Mouse (Mus musculus) limb, embryonic 14.5 days (tissue): ENCODE measurements around the gene C1qtnf2. TPM values are rescaled to one million over a fixed set of nuclear protein-coding genes. Genes with fewer than 3 reads are reported as not detected.

Experiments used
- ATAC-seq: fragments of 200-750 bp; cut with Nextera tagmentation; 2 replicates; pipeline ENCODE4 v1.8.0; 2017; ENCODE audit warnings: low read depth, moderate number of reproducible peaks, moderate TSS enrichment; ENCODE audit not compliant: low FRiP score
- DNase-seq: peaks from one replicate; pipeline ENCODE4 v3.0.0-alpha.2; 2015; ENCODE audit warnings: low spot score
- H3K27ac ChIP-seq: fragments of 300-500 bp; sonication (generic); replicated peaks from 2 replicates; pipeline ENCODE4 v1.5.1; 2014; ENCODE audit warnings: low read depth, mild to moderate bottlenecking, low read length, moderate library complexity, mixed read lengths
- H3K27me3 ChIP-seq: fragments of 300-500 bp; sonication (generic); 2 replicates; pipeline ENCODE4 v1.6.1; 2014; ENCODE audit warnings: low read length, mixed read lengths; ENCODE audit not compliant: control insufficient read depth, insufficient read depth
- H3K36me3 ChIP-seq: fragments of 300-500 bp; sonication (generic); 2 replicates; pipeline ENCODE4 v1.6.1; 2014; ENCODE audit warnings: mild to moderate bottlenecking, low read length, moderate library complexity, mixed read lengths; ENCODE audit not compliant: control insufficient read depth, insufficient read depth
- H3K4me1 ChIP-seq: fragments of 300-500 bp; sonication (generic); 2 replicates; pipeline ENCODE4 v1.6.1; 2014; ENCODE audit warnings: antibody characterized with exemption, low read length, mixed read lengths; ENCODE audit not compliant: control insufficient read depth, insufficient read depth
- H3K4me2 ChIP-seq: fragments of 300-500 bp; sonication (generic); replicated peaks from 2 replicates; pipeline ENCODE4 v1.6.1; 2014; ENCODE audit warnings: low read depth, mild to moderate bottlenecking, low read length, moderate library complexity; ENCODE audit not compliant: severe bottlenecking
- H3K4me3 ChIP-seq: fragments of 300-500 bp; sonication (generic); replicated peaks from 2 replicates; pipeline ENCODE4 v1.5.1; 2014; ENCODE audit warnings: low read length
- H3K9ac ChIP-seq: fragments of 300-500 bp; sonication (generic); 2 replicates; pipeline ENCODE4 v1.6.1; 2014; ENCODE audit warnings: mild to moderate bottlenecking, low read depth, low read length, moderate library complexity; ENCODE audit not compliant: severe bottlenecking
- H3K9me3 ChIP-seq: fragments of 300-500 bp; sonication (generic); 2 replicates; pipeline ENCODE4 v1.6.1; 2016; ENCODE audit warnings: low read length; ENCODE audit not compliant: control insufficient read depth
- POLR2A ChIP-seq: fragments of 200-500 bp; IDR thresholded peaks from 2 replicates; pipeline ENCODE4 v1.8.0; 2012; ENCODE audit warnings: inconsistent platforms, mild to moderate bottlenecking, moderate library complexity, borderline replicate concordance; ENCODE audit not compliant: insufficient read depth, insufficient read length; ENCODE audit errors: extremely low read depth
- WGBS: fragments of 180-500 bp; shearing (Covaris S2); extraction: QIAGEN DNeasy Blood & Tissue Kit; methylation state at CpG from one replicate; pipeline ENCODE4 v1.1.7; 2014; 5-methylcytosine and 5-hydroxymethylcytosine counted together
- polyA plus RNA-seq, 2 experiments: library from polyadenylated mRNA; depleted of rRNA in 1 of 2; stranded (reverse) in 1 of 2; unstranded in 1 of 2; fragments of >200 nt; fragmentation: Nextera tagmentation in 1 of 2; extraction: Ambion mirVana in 1 of 2; gene quantifications; 2 replicates each; pipeline versions ENCODE4 v1.2.1 to v1.2.3; 2012 to 2014

C1qtnf2 gene
- polyA plus RNA-seq, 2 experiments, result 32.7 to 46.1 TPM

- H3K27ac ChIP-seq, result no peak overlapping the region
- H3K36me3 ChIP-seq, result peaks cover 14% of the 10 kb centered on the region
- H3K4me3 ChIP-seq, result no peak overlapping the region
- DNase-seq (no peak), ATAC-seq (no peak)
- H3K9ac ChIP-seq, result no peak overlapping the region
- no peaks in the 10 kb centered on the region for H3K4me1 ChIP-seq
- H3K4me2 ChIP-seq, result no peak overlapping the region
- H3K27me3 ChIP-seq, result no peaks in the 10 kb centered on the region
- WGBS, result 66% methylated on average over 4 of the region's 4 CpGs
- no peak for TF ChIP-seq POLR2A
- no peaks in the 10 kb centered on the region for H3K9me3 ChIP-seq
Measured at GRCm38 (mm10) chr11:43451322-43451721, 22.8 kb upstream of the C1qtnf2 start.

GRCm38 (mm10) chr11:43452266-43452665 is 21.8 kb upstream of the C1qtnf2 start:
- DNase-seq (peak; percentile 30), ATAC-seq (no peak)
- Histone ChIP-seq H3K27me3 (no peaks in the 10 kb centered on the region), H3K4me2 (no peak overlapping the region), H3K4me1 (no peaks in the 10 kb centered on the region), H3K4me3 (no peak overlapping the region), H3K9ac (no peak overlapping the region), H3K9me3 (no peaks in the 10 kb centered on the region), H3K36me3 (peaks cover 6% of the 10 kb centered on the region), H3K27ac (no peak overlapping the region)
- WGBS, result 66% methylated on average over 2 of the region's 2 CpGs
- TF ChIP-seq POLR2A, result no peak

GRCm38 (mm10) chr11:43463204-43463603 is 10.9 kb upstream of the C1qtnf2 start:
- no peak overlapping the region for H3K9ac ChIP-seq
- H3K4me3 ChIP-seq, result no peak overlapping the region
- H3K4me1 ChIP-seq, result no peaks in the 10 kb centered on the region
- no peaks in the 10 kb centered on the region for H3K27me3 ChIP-seq
- H3K27ac ChIP-seq, result no peak overlapping the region
- H3K36me3 ChIP-seq, result no peaks in the 10 kb centered on the region
- TF ChIP-seq POLR2A, result no peak
- 93% methylated on average over 25 of the region's 25 CpGs for WGBS
- no peak for DNase-seq
- no peak overlapping the region for H3K4me2 ChIP-seq
- peaks cover 4% of the 10 kb centered on the region; the same call in 1 of the 2 replicates for H3K9me3 ChIP-seq
- no peak for ATAC-seq

- Histone ChIP-seq H3K9me3 (no peaks in the 10 kb centered on the region), H3K27ac (no peak overlapping the region), H3K4me1 (peaks cover 14% of the 10 kb centered on the region), H3K4me2 (no peak overlapping the region), H3K4me3 (no peak overlapping the region), H3K27me3 (no peaks in the 10 kb centered on the region), H3K36me3 (no peaks in the 10 kb centered on the region), H3K9ac (no peak overlapping the region)
- 55% methylated on average over 5 of the region's 5 CpGs for WGBS
- DNase-seq, result no peak
- ATAC-seq, result no peak
- no peak for TF ChIP-seq POLR2A
Measured at GRCm38 (mm10) chr11:43470118-43470517, 4.0 kb upstream of the C1qtnf2 start.

- no peak overlapping the region for H3K4me3 ChIP-seq
- H3K9ac ChIP-seq, result no peak overlapping the region
- no peak for TF ChIP-seq POLR2A
- no peaks in the 10 kb centered on the region for H3K9me3 ChIP-seq
- H3K4me1 ChIP-seq, result peaks cover 16% of the 10 kb centered on the region
- ATAC-seq (no peak), DNase-seq (no peak)
- WGBS, result 76% methylated on average over 6 of the region's 6 CpGs
- H3K4me2 ChIP-seq, result no peak overlapping the region
- no peak overlapping the region for H3K27ac ChIP-seq
- no peaks in the 10 kb centered on the region for H3K36me3 ChIP-seq
- H3K27me3 ChIP-seq, result no peaks in the 10 kb centered on the region
Measured at GRCm38 (mm10) chr11:43470881-43471820, 2.9 kb upstream of the C1qtnf2 start.
